Mouse (Mus musculus) small intestine, adult 2 months (tissue): ENCODE data around the gene Gpx7.

Source experiments
- CTCF ChIP-seq: fragments of 200-500 bp; IDR thresholded peaks from 2 replicates; pipeline ENCODE4 v1.5.1; 2012; ENCODE audit warnings: low read depth, mild to moderate bottlenecking, control low read depth, inconsistent platforms, low read length, moderate library complexity, mixed read lengths; ENCODE audit not compliant: insufficient replicate concordance, insufficient read length; ENCODE audit errors: extremely low read depth
- POLR2A ChIP-seq: fragments of 200-500 bp; IDR thresholded peaks from 2 replicates; pipeline ENCODE4 v1.6.1; 2012; ENCODE audit warnings: low read depth, mild to moderate bottlenecking, control low read depth, inconsistent platforms, low read length, moderate library complexity

- no peak for TF ChIP-seq CTCF
- no peak for TF ChIP-seq POLR2A
These were observed 42.7 kb downstream of the Gpx7 start for GRCm38 (mm10) chr4:108364111-108364476.
